Mouse (Mus musculus) ES-Bruce4 (cell line): ENCODE measurements around the gene Mapk1.

Experiments used
- CTCF ChIP-seq: IDR thresholded peaks from one replicate; pipeline ENCODE4 v1.8.1; 2011; ENCODE audit warnings: low read depth, low read length
- EP300 ChIP-seq: IDR thresholded peaks from 2 replicates; pipeline ENCODE4 v1.6.1; 2011; ENCODE audit warnings: low read depth, low read length; ENCODE audit not compliant: insufficient read depth
- POLR2A ChIP-seq: IDR thresholded peaks from one replicate; pipeline ENCODE4 v1.8.1; 2011; ENCODE audit warnings: low read length; ENCODE audit not compliant: insufficient read depth

DNA sequence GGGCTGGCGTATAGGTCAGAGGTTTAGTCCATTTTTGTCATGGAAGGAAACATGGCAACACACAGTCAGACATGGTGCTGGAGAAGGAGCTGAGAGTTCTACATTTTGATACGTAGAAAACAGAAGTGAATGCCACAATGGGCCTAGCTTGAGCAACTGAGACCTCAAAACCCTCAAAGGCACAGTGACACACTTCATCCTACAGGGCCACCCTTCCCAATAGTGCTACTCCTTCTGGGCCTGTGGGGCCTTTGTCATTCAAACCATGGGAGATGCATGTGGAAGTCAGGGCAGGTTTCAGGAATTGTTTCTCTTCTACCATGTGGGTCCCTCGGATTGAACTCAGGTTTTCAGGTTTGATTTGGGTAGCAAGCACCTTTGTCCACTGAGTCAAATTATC is 17.9 kb downstream of the Mapk1 start:
- TF ChIP-seq CTCF, result no peak
- no peak for TF ChIP-seq POLR2A
- no peak for TF ChIP-seq EP300
